Comparison of ENCODE assay signal across 8 mouse cellular contexts in the genomic region with DNA sequence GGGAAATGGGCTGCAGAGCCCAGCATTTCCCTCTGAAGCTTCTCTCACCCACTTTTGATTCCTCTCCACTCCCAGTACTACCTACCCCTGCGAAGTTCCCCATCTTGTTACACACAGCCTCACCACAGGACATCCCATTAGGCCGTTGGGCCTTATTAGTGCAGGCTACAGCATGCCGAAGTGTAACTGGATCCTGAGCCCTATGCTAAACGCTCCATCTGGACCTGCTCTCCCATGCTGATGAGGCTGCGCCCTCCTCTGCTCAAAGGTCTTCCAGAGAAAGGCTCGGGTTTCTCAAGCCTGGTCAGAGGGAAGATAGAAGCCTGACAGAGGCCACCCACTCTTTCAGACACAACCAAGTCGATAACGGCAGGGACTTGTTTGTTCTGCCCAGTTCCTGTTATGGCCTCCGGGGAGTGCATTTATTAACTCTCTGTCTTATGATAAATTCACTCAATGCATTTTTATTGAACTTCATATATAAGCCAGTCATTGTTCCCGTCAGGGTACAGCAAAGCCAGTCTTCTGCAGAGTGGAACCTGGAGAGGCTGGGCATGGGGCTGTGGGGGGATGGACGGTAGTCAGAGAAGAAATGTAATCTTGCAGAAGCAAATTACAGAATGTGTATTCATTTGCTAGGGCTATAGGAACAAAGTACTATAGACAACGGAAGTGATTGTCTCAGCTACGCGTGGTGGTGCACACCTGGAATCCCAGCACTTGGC.
A peak's percentile ranks its signal among the peaks of the same experiment; 100 is the strongest.
DNase-seq lines count a peak whose midpoint lies in the region; ATAC-seq and TF ChIP-seq lines count a peak whose summit lies in the region.

No protein-coding gene starts in this region.

- H3K4me2 ChIP-seq in kidney, embryonic 16.5 days (replicated peaks; ENCODE audit: low read depth, low read length): 0 out of 2 replicates have a peak overlapping the region, but pooled peaks have one; percentile 3
- peak overlapping the region; percentile 24 for H3K4me2 ChIP-seq in embryonic facial prominence, embryonic 13.5 days
- no peak overlapping the region for H3K4me2 ChIP-seq in hindbrain, embryonic 14.5 days (replicated peaks)
- H3K4me2 ChIP-seq in midbrain, postnatal 0 days (ENCODE audit: low read depth, low read length, poor library complexity, severe bottlenecking): no peak overlapping the region

- H3K27me3 ChIP-seq in kidney, embryonic 16.5 days (ENCODE audit: insufficient read depth, low read length): no peaks in the 10 kb centered on the region
- H3K27me3 ChIP-seq in embryonic facial prominence, embryonic 13.5 days: peaks cover 16% of the 10 kb centered on the region; the same call in 1 of the 2 replicates
- no peaks in the 10 kb centered on the region for H3K27me3 ChIP-seq in hindbrain, embryonic 14.5 days (ENCODE audit: control insufficient read depth, insufficient read depth, low read length)
- H3K27me3 ChIP-seq in midbrain, postnatal 0 days (ENCODE audit: insufficient read depth, low read length): no peaks in the 10 kb centered on the region

- no peaks in the 10 kb centered on the region for H3K36me3 ChIP-seq in kidney, embryonic 16.5 days (ENCODE audit: insufficient read depth, low read length)
- no peaks in the 10 kb centered on the region for H3K36me3 ChIP-seq in embryonic facial prominence, embryonic 13.5 days
- no peaks in the 10 kb centered on the region for H3K36me3 ChIP-seq in hindbrain, embryonic 14.5 days (replicated peaks; ENCODE audit: control insufficient read depth, insufficient read depth)
- H3K36me3 ChIP-seq in midbrain, postnatal 0 days (ENCODE audit: insufficient read depth, low read length): no peaks in the 10 kb centered on the region

- H3K9me3 ChIP-seq in kidney, embryonic 16.5 days (ENCODE audit: low read length): no peaks in the 10 kb centered on the region
- H3K9me3 ChIP-seq in embryonic facial prominence, embryonic 13.5 days: no peaks in the 10 kb centered on the region
- no peaks in the 10 kb centered on the region for H3K9me3 ChIP-seq in hindbrain, embryonic 14.5 days (ENCODE audit: control insufficient read depth, low read length)
- H3K9me3 ChIP-seq in midbrain, postnatal 0 days (ENCODE audit: low read length): no peaks in the 10 kb centered on the region

- ATAC-seq in kidney, embryonic 16.5 days (ENCODE audit: low FRiP score, low TSS enrichment): peak; percentile 90
- ATAC-seq in embryonic facial prominence, embryonic 13.5 days (ENCODE audit: insufficient number of reproducible peaks, insufficient read depth, low FRiP score, low TSS enrichment, low read depth): peak; percentile 81
- ATAC-seq in hindbrain, embryonic 14.5 days (ENCODE audit: low FRiP score): peak; percentile 64; the same call in 1 of the 2 replicates
- 0 out of 2 replicates have a peak, but pooled peaks have one; percentile 31 for ATAC-seq in midbrain, postnatal 0 days (ENCODE audit: low FRiP score)

- no peak for TF ChIP-seq CTCF in midbrain, postnatal 0 days (IDR thresholded peaks at IDR 0.05)

- 0 out of 2 replicates have a peak overlapping the region, but pooled peaks have one; percentile 19 for H3K9ac ChIP-seq in kidney, embryonic 16.5 days (replicated peaks; ENCODE audit: low read length)
- H3K9ac ChIP-seq in embryonic facial prominence, embryonic 13.5 days: peak overlapping the region; percentile 32; the same call in 1 of the 2 replicates
- no peak overlapping the region for H3K9ac ChIP-seq in hindbrain, embryonic 14.5 days
- H3K9ac ChIP-seq in midbrain, postnatal 0 days (replicated peaks; ENCODE audit: low read length, poor library complexity, severe bottlenecking): no peak overlapping the region

- H3K4me1 ChIP-seq in kidney, embryonic 16.5 days (ENCODE audit: insufficient read depth, low read length): peaks cover 25% of the 10 kb centered on the region
- peaks cover 40% of the 10 kb centered on the region for H3K4me1 ChIP-seq in embryonic facial prominence, embryonic 13.5 days
- 0 out of 2 replicates have a peak, but pooled peaks cover 16% of the 10 kb centered on the region for H3K4me1 ChIP-seq in hindbrain, embryonic 14.5 days (replicated peaks; ENCODE audit: control insufficient read depth, insufficient read depth, low read length)
- H3K4me1 ChIP-seq in midbrain, postnatal 0 days (ENCODE audit: insufficient read depth, low read length): no peaks in the 10 kb centered on the region

- DNase-seq in kidney, adult 9 months: no peak
- DNase-seq in hindbrain, embryonic 14.5 days (ENCODE audit: low spot score): no peak
- DNase-seq in midbrain, postnatal 0 days (ENCODE audit: low spot score): peak; percentile 78
- no peak for DNase-seq in natural killer cell, adult 2 months (ENCODE audit: low spot score in 2 of 2)
- DNase-seq in frontal cortex, adult 2 months (ENCODE audit: extremely low spot score in 1 of 2, low spot score in 1 of 2): no peak
- DNase-seq in right cerebral cortex, postnatal 10 days (ENCODE audit: low spot score in 2 of 2): no peak

- no peak overlapping the region for H3K4me3 ChIP-seq in kidney, embryonic 16.5 days (ENCODE audit: low read length)
- H3K4me3 ChIP-seq in embryonic facial prominence, embryonic 13.5 days: no peak overlapping the region
- H3K4me3 ChIP-seq in hindbrain, embryonic 14.5 days (replicated peaks; ENCODE audit: low read length): no peak overlapping the region
- no peak overlapping the region for H3K4me3 ChIP-seq in midbrain, postnatal 0 days (ENCODE audit: low read depth, low read length)

- 25% methylated on average over 14 of the region's 14 CpGs for WGBS in kidney, embryonic 16.5 days
- WGBS in embryonic facial prominence, embryonic 13.5 days: 16% methylated on average over 14 of the region's 14 CpGs
- WGBS in hindbrain, embryonic 14.5 days: 32% methylated on average over 14 of the region's 14 CpGs
- 45% methylated on average over 14 of the region's 14 CpGs for WGBS in midbrain, postnatal 0 days

- H3K27ac ChIP-seq in kidney, embryonic 16.5 days (ENCODE audit: low read length): 0 out of 2 replicates have a peak overlapping the region, but pooled peaks have one; percentile 9
- peak overlapping the region; percentile 60; the same call in 1 of the 2 replicates for H3K27ac ChIP-seq in embryonic facial prominence, embryonic 13.5 days
- no peak overlapping the region for H3K27ac ChIP-seq in hindbrain, embryonic 14.5 days
- no peak overlapping the region for H3K27ac ChIP-seq in midbrain, postnatal 0 days (ENCODE audit: low read depth, low read length)

Comparison
In these comparisons a context has a peak if more than half of its experiments do, and no peak if none do; other contexts are left out.
1. ATAC-seq: peak in every context shown above with its lines; median percentile 90 in kidney, embryonic 16.5 days; 81 in embryonic facial prominence, embryonic 13.5 days; 64 in hindbrain, embryonic 14.5 days; 31 in midbrain, postnatal 0 days.
2. H3K27ac ChIP-seq: peak in kidney, embryonic 16.5 days (single experiment) and embryonic facial prominence, embryonic 13.5 days (single experiment); none in hindbrain, embryonic 14.5 days (single experiment) and midbrain, postnatal 0 days (single experiment).
3. H3K4me2 ChIP-seq: peak in kidney, embryonic 16.5 days (single experiment) and embryonic facial prominence, embryonic 13.5 days (single experiment); none in hindbrain, embryonic 14.5 days (single experiment) and midbrain, postnatal 0 days (single experiment).
4. H3K9ac ChIP-seq: peak in kidney, embryonic 16.5 days (single experiment) and embryonic facial prominence, embryonic 13.5 days (single experiment); none in hindbrain, embryonic 14.5 days (single experiment) and midbrain, postnatal 0 days (single experiment).